Mouse (Mus musculus): Measurements from ENCODE around the gene Yap1.

- TF ChIP-seq POLR2A (IDR thresholded peaks at IDR 0.05; ENCODE audit: low read depth, low read length) (no peak), CTCF (IDR thresholded peaks at IDR 0.05; ENCODE audit: extremely low read depth, insufficient read depth, insufficient read length, insufficient replicate concordance) (no peak)
Observed at GRCm38 (mm10) chr9:7906564-7906963, 97.8 kb downstream of the Yap1 start.
